Mouse (Mus musculus): ENCODE measurements around the gene Dixdc1. TPM values are rescaled to one million over a fixed set of nuclear protein-coding genes. Genes with fewer than 3 reads are reported as not detected.

Dixdc1 gene
- total and polyA plus RNA-seq, 3 experiments: 0.07 TPM; not detected in 2

- no peak overlapping the region for H3K4me3 ChIP-seq (ENCODE audit: control insufficient read depth in 1 of 2, insufficient read depth in 1 of 2, low read depth in 2 of 2, low read length in 2 of 2)
- H3K4me1 ChIP-seq (ENCODE audit: control insufficient read depth in 1 of 2, insufficient read depth in 2 of 2, low read length in 2 of 2): no peaks in the 10 kb centered on the region
- peaks cover 3 to 5% of the 10 kb centered on the region in 2 experiments for H3K27me3 ChIP-seq (ENCODE audit: control insufficient read depth in 1 of 2, insufficient read depth in 2 of 2, low read length in 2 of 2)
- no peak for DNase-seq (ENCODE audit: low read depth, low spot score)
- no peak overlapping the region for H3K27ac ChIP-seq (ENCODE audit: control insufficient read depth, low read depth, low read length)
- no peaks in the 10 kb centered on the region for H3K79me2 ChIP-seq (ENCODE audit: control insufficient read depth, insufficient read depth, low read length, poor library complexity)
- no peak overlapping the region for H3K9ac ChIP-seq (ENCODE audit: control insufficient read depth, low read depth, low read length, poor library complexity, severe bottlenecking)
- H3K9me3 ChIP-seq (replicated peaks; ENCODE audit: insufficient read depth, low read length): no peaks in the 10 kb centered on the region
- H3K36me3 ChIP-seq (ENCODE audit: control insufficient read depth in 1 of 2, insufficient read depth in 2 of 2, low read length in 2 of 2): no peaks in the 10 kb centered on the region
- TF ChIP-seq ETS1 (IDR thresholded peaks at IDR 0.05; ENCODE audit: low read depth, low read length): no peak
Measured at GRCm38 (mm10) chr9:50756711-50757110, 17.4 kb upstream of the Dixdc1 start.

GRCm38 (mm10) chr9:50753947-50754346 lies 14.6 kb upstream of the Dixdc1 start:
- no peak overlapping the region for H3K27ac ChIP-seq (ENCODE audit: control insufficient read depth, low read depth, low read length)
- no peaks in the 10 kb centered on the region for H3K9me3 ChIP-seq (replicated peaks; ENCODE audit: insufficient read depth, low read length)
- DNase-seq (ENCODE audit: low read depth, low spot score): no peak
- H3K27me3 ChIP-seq (ENCODE audit: control insufficient read depth in 1 of 2, insufficient read depth in 2 of 2, low read length in 2 of 2): peaks cover 3 to 7% of the 10 kb centered on the region in 2 experiments
- H3K79me2 ChIP-seq (ENCODE audit: control insufficient read depth, insufficient read depth, low read length, poor library complexity): no peaks in the 10 kb centered on the region
- no peak overlapping the region for H3K4me3 ChIP-seq (ENCODE audit: control insufficient read depth in 1 of 2, insufficient read depth in 1 of 2, low read depth in 2 of 2, low read length in 2 of 2)
- no peak overlapping the region for H3K9ac ChIP-seq (ENCODE audit: control insufficient read depth, low read depth, low read length, poor library complexity, severe bottlenecking)
- TF ChIP-seq MXI1 (IDR thresholded peaks at IDR 0.05; ENCODE audit: low read depth, low read length) (no peak), SMC3 (IDR thresholded peaks at IDR 0.05; ENCODE audit: low read depth, low read length) (no peak), USF1 (IDR thresholded peaks at IDR 0.05; ENCODE audit: low read depth, low read length) (no peak), MEF2A (IDR thresholded peaks at IDR 0.05; ENCODE audit: extremely low read depth, insufficient replicate concordance, low read depth, low read length, poor library complexity, severe bottlenecking) (no peak), POLR2AphosphoS2 (IDR thresholded peaks at IDR 0.05; ENCODE audit: low read length) (no peak), JUND (IDR thresholded peaks at IDR 0.05; ENCODE audit: low read depth, low read length) (no peak), EP300 (IDR thresholded peaks at IDR 0.05; ENCODE audit: low read depth in 1 of 2, low read length in 2 of 2) (no peak), TAL1 (IDR thresholded peaks at IDR 0.05; ENCODE audit: low read length) (no peak), CHD2 (IDR thresholded peaks at IDR 0.05; ENCODE audit: low read length) (no peak), NELFE (IDR thresholded peaks at IDR 0.05; ENCODE audit: low read depth, low read length) (no peak), MAFK (IDR thresholded peaks at IDR 0.05; ENCODE audit: borderline replicate concordance, low read depth, low read length) (no peak), MYB (IDR thresholded peaks at IDR 0.05; ENCODE audit: low read depth, low read length) (no peak), ZNF384 (IDR thresholded peaks at IDR 0.05; ENCODE audit: low read depth, low read length) (no peak), BHLHE40 (IDR thresholded peaks at IDR 0.05; ENCODE audit: borderline replicate concordance, low read depth, low read length) (no peak), MAX (IDR thresholded peaks at IDR 0.05; ENCODE audit: low read length) (no peak), TCF12 (IDR thresholded peaks at IDR 0.05; ENCODE audit: low read depth, low read length) (no peak)
- no peaks in the 10 kb centered on the region for H3K36me3 ChIP-seq (ENCODE audit: control insufficient read depth in 1 of 2, insufficient read depth in 2 of 2, low read length in 2 of 2)
- no peaks in the 10 kb centered on the region for H3K4me1 ChIP-seq (ENCODE audit: control insufficient read depth in 1 of 2, insufficient read depth in 2 of 2, low read length in 2 of 2)
